Mouse (Mus musculus) heart, embryonic 12.5 days (tissue): ENCODE measurements around the gene Hist1h2be. TPM values are rescaled to one million over a fixed set of nuclear protein-coding genes. Genes with fewer than 3 reads are reported as not detected.
"Not testable (repeated sequence)": the region's sequence is repeated elsewhere in the genome, so short reads cannot be mapped to it uniquely, and the experiment has no call there.

ENCODE experiments used
- ATAC-seq: fragments of 200-750 bp; cut with Nextera tagmentation; 2 replicates; pipeline ENCODE4 v1.8.0; 2017; ENCODE audit warnings: moderate TSS enrichment, moderate library complexity; ENCODE audit not compliant: insufficient number of reproducible peaks, low FRiP score
- H3K27ac ChIP-seq: fragments of 300-500 bp; sonication (generic); 2 replicates; pipeline ENCODE4 v1.5.1; 2016; ENCODE audit warnings: mild to moderate bottlenecking, moderate library complexity; ENCODE audit not compliant: poor library complexity, severe bottlenecking
- H3K27me3 ChIP-seq: fragments of 300-500 bp; sonication (generic); replicated peaks from 2 replicates; pipeline ENCODE4 v1.6.1; 2016; ENCODE audit warnings: mild to moderate bottlenecking, moderate library complexity
- H3K36me3 ChIP-seq: fragments of 300-500 bp; sonication (generic); 2 replicates; pipeline ENCODE4 v1.6.1; 2016; ENCODE audit warnings: mild to moderate bottlenecking, moderate library complexity
- H3K4me1 ChIP-seq: fragments of 300-500 bp; sonication (generic); replicated peaks from 2 replicates; pipeline ENCODE4 v1.6.1; 2016; ENCODE audit warnings: mild to moderate bottlenecking
- H3K4me2 ChIP-seq: fragments of 300-500 bp; sonication (generic); 2 replicates; pipeline ENCODE4 v1.6.1; 2016; ENCODE audit warnings: mild to moderate bottlenecking, moderate library complexity
- H3K4me3 ChIP-seq: fragments of 300-500 bp; sonication (generic); 2 replicates; pipeline ENCODE4 v1.5.1; 2016; ENCODE audit warnings: mild to moderate bottlenecking
- H3K9ac ChIP-seq: fragments of 300-500 bp; sonication (generic); 2 replicates; pipeline ENCODE4 v1.6.1; 2016; ENCODE audit warnings: mild to moderate bottlenecking, moderate library complexity
- H3K9me3 ChIP-seq: fragments of 300-500 bp; sonication (generic); replicated peaks from 2 replicates; pipeline ENCODE4 v1.6.1; 2016; ENCODE audit warnings: mild to moderate bottlenecking, moderate library complexity
- WGBS: fragments of 180-500 bp; shearing (Covaris S2); methylation state at CpG from one replicate; pipeline ENCODE4 v1.1.7; 2016; 5-methylcytosine and 5-hydroxymethylcytosine counted together
- polyA plus RNA-seq: library from polyadenylated mRNA; unstranded; fragments of >200 nt; fragmentation: Nextera tagmentation; extraction: Ambion mirVana; gene quantifications from 2 replicates; pipeline ENCODE4 v1.2.1, GENCODE M21; 2016

Gene Hist1h2be
- polyA plus RNA-seq, 1 experiment from 2014 or later, result 1.2 TPM

GRCm38 (mm10) chr13:23609844-23610243 is 11.1 kb downstream of the Hist1h2be start:
- no peaks in the 10 kb centered on the region for H3K36me3 ChIP-seq
- H3K27ac ChIP-seq, result no peak overlapping the region
- ATAC-seq, result no peak
- H3K9ac ChIP-seq, result no peak overlapping the region
- H3K27me3 ChIP-seq, result no peaks in the 10 kb centered on the region
- no peaks in the 10 kb centered on the region for H3K4me1 ChIP-seq
- no peak overlapping the region for H3K4me3 ChIP-seq
- no peak overlapping the region for H3K4me2 ChIP-seq
- no peaks in the 10 kb centered on the region for H3K9me3 ChIP-seq

- Histone ChIP-seq H3K9me3 (no peaks in the 10 kb centered on the region), H3K27ac (no peak overlapping the region), H3K36me3 (no peaks in the 10 kb centered on the region), H3K27me3 (no peaks in the 10 kb centered on the region), H3K4me2 (no peak overlapping the region), H3K9ac (no peak overlapping the region), H3K4me3 (no peak overlapping the region), H3K4me1 (no peaks in the 10 kb centered on the region)
- 57% methylated on average over 4 of the region's 4 CpGs for WGBS
- ATAC-seq, result no peak
Measured at GRCm38 (mm10) chr13:23609209-23609608, 11.7 kb downstream of the Hist1h2be start.

DNA sequence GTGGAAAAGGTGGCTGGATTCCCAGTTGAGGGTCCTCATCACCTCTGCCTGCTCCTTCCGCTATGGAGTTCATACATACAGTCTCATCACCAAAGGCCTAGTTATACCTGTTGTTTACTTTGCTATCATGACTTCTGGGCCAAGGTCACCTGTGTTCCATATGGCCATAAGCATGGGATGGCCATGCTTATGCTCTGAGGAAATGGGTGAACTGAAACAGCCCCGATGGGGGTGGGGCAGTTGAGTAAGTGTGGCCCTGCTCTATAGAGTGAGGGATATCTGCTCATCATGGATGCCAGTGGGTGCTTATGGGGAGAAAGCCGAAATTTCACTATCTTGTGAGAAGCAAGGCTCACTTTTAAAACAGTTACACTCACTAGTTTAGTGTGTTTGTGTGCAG is 15.9 kb downstream of the Hist1h2be start:
- H3K4me1 ChIP-seq, result 0 out of 2 replicates have a peak, but pooled peaks cover 3% of the 10 kb centered on the region
- H3K9me3 ChIP-seq, result 0 out of 2 replicates have a peak, but pooled peaks cover 2% of the 10 kb centered on the region
- H3K27ac ChIP-seq, result no peak overlapping the region
- 81% methylated on average over 3 of the region's 3 CpGs for WGBS
- H3K27me3 ChIP-seq, result no peaks in the 10 kb centered on the region
- H3K4me3 ChIP-seq, result no peak overlapping the region
- H3K36me3 ChIP-seq, result no peaks in the 10 kb centered on the region
- no peak for ATAC-seq
- no peak overlapping the region for H3K9ac ChIP-seq
- no peak overlapping the region for H3K4me2 ChIP-seq

- no peak for ATAC-seq
- Histone ChIP-seq H3K4me1 (0 out of 2 replicates have a peak, but pooled peaks cover 3% of the 10 kb centered on the region), H3K4me3 (no peak overlapping the region), H3K9me3 (0 out of 2 replicates have a peak, but pooled peaks cover 2% of the 10 kb centered on the region), H3K4me2 (no peak overlapping the region), H3K36me3 (no peaks in the 10 kb centered on the region), H3K9ac (no peak overlapping the region), H3K27me3 (no peaks in the 10 kb centered on the region), H3K27ac (no peak overlapping the region)
- 85% methylated on average over 3 of the region's 3 CpGs for WGBS
Measured at GRCm38 (mm10) chr13:23604452-23604851, 16.5 kb downstream of the Hist1h2be start.

- H3K4me2 ChIP-seq, result no peak overlapping the region
- H3K4me1 ChIP-seq, result 0 out of 2 replicates have a peak, but pooled peaks cover 3% of the 10 kb centered on the region
- no peak for ATAC-seq
- no peak overlapping the region for H3K27ac ChIP-seq
- H3K9me3 ChIP-seq, result 0 out of 2 replicates have a peak, but pooled peaks cover 2% of the 10 kb centered on the region
- H3K27me3 ChIP-seq, result no peaks in the 10 kb centered on the region
- H3K36me3 ChIP-seq, result no peaks in the 10 kb centered on the region
- H3K4me3 ChIP-seq, result no peak overlapping the region
- no peak overlapping the region for H3K9ac ChIP-seq
- WGBS, result 47% methylated on average over 7 of the region's 7 CpGs
Measured at GRCm38 (mm10) chr13:23603182-23603699, 17.7 kb downstream of the Hist1h2be start.

DNA sequence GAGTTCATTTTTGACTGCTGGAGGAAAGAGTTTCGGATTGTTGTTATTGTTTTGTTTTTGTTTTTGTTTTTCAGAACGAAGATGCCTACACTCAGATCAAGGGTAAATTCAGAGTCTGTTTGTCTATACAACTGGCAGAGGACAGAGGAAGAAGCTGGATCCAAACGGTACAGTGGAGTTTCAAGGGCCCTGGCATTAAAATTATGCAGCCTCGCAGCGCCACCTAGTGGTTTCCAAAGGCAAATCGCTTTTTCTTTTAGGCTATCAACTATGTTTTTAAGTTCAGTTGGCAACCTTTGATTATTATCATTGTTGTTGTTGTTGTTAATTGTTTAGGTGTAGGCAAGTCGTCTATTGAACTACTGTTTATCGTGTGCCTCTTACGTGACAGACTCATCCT is 23.0 kb downstream of the Hist1h2be start:
- H3K4me1 ChIP-seq, result peaks cover 11% of the 10 kb centered on the region; the same call in 1 of the 2 replicates
- H3K4me3 ChIP-seq, result no peak overlapping the region
- H3K36me3 ChIP-seq, result no peaks in the 10 kb centered on the region
- no peak overlapping the region for H3K27ac ChIP-seq
- H3K9ac ChIP-seq, result no peak overlapping the region
- H3K27me3 ChIP-seq, result no peaks in the 10 kb centered on the region
- 0 out of 2 replicates have a peak, but pooled peaks cover 2% of the 10 kb centered on the region for H3K9me3 ChIP-seq
- no peak overlapping the region for H3K4me2 ChIP-seq
- 6% methylated on average over 9 of the region's 9 CpGs for WGBS
- ATAC-seq, result no peak

DNA sequence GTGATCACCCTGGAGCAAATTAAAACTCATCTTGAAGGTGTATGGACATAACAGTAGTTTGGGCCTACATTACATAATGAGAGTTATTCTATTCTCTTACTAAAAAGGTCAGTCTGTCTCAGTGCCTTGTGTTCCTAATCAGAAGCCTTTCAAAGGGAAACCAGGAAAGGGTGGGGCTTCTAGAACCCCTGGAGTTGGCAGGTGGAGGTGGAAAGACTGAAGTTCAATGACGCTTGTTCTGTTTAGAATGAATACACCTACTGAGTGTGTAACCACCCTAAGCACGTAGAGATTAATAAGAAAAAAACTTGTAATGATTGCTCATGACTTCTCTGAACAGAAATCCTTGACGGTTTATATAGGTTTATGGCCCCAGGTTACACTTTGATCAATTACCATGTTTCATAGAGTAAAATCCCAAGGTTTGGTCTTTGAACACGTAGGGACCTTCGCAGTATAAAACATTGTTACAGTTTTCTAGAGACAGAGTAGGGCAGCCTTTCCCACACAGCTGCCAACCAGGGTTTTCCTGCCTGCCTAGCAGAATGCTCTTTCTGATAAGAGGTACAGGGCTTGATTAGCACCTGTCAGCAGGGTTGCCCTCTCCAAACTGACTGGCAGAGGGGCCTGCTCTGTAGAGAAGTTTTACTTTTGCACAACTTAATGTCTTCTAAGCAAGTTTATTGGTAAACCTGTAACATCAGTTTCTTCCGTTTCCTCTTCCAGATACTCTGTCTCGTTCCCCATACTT is 25.1 kb downstream of the Hist1h2be start:
- Histone ChIP-seq H3K9me3 (no peaks in the 10 kb centered on the region), H3K9ac (no peak overlapping the region; the same call in 1 of the 2 replicates), H3K27ac (no peak overlapping the region), H3K4me3 (no peak overlapping the region), H3K27me3 (no peaks in the 10 kb centered on the region), H3K4me2 (no peak overlapping the region), H3K4me1 (peaks cover 12% of the 10 kb centered on the region; the same call in 1 of the 2 replicates), H3K36me3 (no peaks in the 10 kb centered on the region)
- WGBS, result 72% methylated on average over 7 of the region's 7 CpGs
- ATAC-seq, result no peak

- no peaks in the 10 kb centered on the region for H3K36me3 ChIP-seq
- H3K27me3 ChIP-seq, result no peaks in the 10 kb centered on the region
- H3K4me3 ChIP-seq, result no peak overlapping the region
- ATAC-seq, result no peak
- no peak overlapping the region for H3K4me2 ChIP-seq
- 59% methylated on average over 2 of the region's 2 CpGs for WGBS
- no peaks in the 10 kb centered on the region for H3K9me3 ChIP-seq
- H3K4me1 ChIP-seq, result peaks cover 12% of the 10 kb centered on the region; the same call in 1 of the 2 replicates
- no peak overlapping the region for H3K27ac ChIP-seq
- H3K9ac ChIP-seq, result no peak overlapping the region
Measured at GRCm38 (mm10) chr13:23595185-23595584, 25.7 kb downstream of the Hist1h2be start.

DNA sequence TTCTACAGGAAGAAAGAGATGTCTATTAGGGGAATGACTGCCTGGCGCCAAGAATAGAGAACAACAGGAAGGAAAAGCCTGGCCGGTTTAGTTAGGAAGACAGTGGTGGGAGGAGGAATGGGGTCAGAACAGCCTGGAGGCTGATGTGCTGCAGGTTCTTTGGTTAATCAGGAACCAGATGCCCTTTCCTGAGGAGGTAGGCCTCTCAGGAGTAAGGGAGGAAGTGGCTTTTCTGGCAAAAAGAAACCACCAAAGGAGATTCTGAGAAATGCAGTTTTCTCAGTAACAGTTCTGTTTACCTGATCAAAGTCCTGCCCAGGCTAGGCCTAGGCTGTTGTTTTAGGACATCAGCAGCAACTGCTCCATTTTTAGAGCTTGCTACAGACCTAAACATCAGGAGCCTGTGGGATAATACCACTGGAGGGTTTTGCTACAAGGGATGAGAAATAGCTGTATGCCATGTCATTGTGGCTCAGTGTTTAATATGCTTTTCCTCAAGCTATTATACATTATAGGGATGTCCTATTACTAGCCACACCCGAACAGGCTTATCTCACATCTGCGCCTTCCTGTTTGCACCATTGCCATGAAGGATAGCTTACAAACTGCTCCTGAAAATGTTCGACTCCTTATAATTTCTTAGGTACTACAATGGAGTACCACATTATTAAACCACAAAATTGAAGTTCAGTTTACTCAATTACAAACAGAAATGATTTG is 27.7 kb downstream of the Hist1h2be start:
- H3K4me3 ChIP-seq, result no peak overlapping the region
- H3K9me3 ChIP-seq, result no peaks in the 10 kb centered on the region
- no peak overlapping the region for H3K4me2 ChIP-seq
- no peak overlapping the region for H3K9ac ChIP-seq
- WGBS, result 63% methylated on average over 5 of the region's 5 CpGs
- no peak for ATAC-seq
- H3K36me3 ChIP-seq, result no peaks in the 10 kb centered on the region
- peaks cover 12% of the 10 kb centered on the region; the same call in 1 of the 2 replicates for H3K4me1 ChIP-seq
- no peaks in the 10 kb centered on the region for H3K27me3 ChIP-seq
- H3K27ac ChIP-seq, result no peak overlapping the region; the same call in 1 of the 2 replicates

- H3K4me2 ChIP-seq, result no peak overlapping the region
- H3K4me1 ChIP-seq, result peaks cover 12% of the 10 kb centered on the region; the same call in 1 of the 2 replicates
- no peaks in the 10 kb centered on the region for H3K36me3 ChIP-seq
- no peaks in the 10 kb centered on the region for H3K27me3 ChIP-seq
- no peak overlapping the region for H3K27ac ChIP-seq
- WGBS, result 92% methylated on average over 7 of the region's 7 CpGs
- H3K9ac ChIP-seq, result no peak overlapping the region
- ATAC-seq, result no peak
- H3K9me3 ChIP-seq, result no peaks in the 10 kb centered on the region
- no peak overlapping the region for H3K4me3 ChIP-seq
Measured at GRCm38 (mm10) chr13:23592614-23593013, 28.3 kb downstream of the Hist1h2be start.

DNA sequence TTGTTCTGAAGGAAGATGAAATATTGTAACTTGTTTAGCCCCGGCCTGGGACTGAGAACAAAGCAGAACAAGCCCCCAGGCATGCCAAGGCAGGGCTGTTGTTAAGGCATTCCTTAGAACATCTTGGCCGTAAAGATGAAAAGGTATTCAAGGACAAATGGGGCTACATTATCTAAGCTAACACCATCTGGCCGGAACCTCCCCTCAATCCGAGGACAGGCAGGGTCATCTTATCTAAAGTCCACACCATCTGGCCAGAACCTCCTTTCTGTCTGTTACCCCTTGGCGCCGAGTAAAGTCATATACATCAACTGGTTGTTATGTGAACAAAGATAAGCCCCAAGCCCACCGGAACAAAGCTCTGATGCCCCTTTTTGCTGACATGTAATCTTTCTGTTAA is 29.0 kb downstream of the Hist1h2be start:
- H3K4me3 ChIP-seq, H3K9me3 ChIP-seq, H3K27me3 ChIP-seq, H3K9ac ChIP-seq, H3K36me3 ChIP-seq, ATAC-seq, H3K4me2 ChIP-seq, H3K27ac ChIP-seq: not testable (repeated sequence)
- H3K4me1 ChIP-seq, result peaks cover 12% of the 10 kb centered on the region; the same call in 1 of the 2 replicates
- 64% methylated on average over 7 of the region's 7 CpGs for WGBS
